ENCODE assay signal across 25 mouse cellular contexts in genomic region chr1:180176784-180177183, GRCm38 (mm10). TPM values are rescaled to one million over a fixed set of nuclear protein-coding genes. Genes with fewer than 3 reads are reported as not detected.
A peak's percentile ranks its signal among the peaks of the same experiment; 100 is the strongest.
DNase-seq lines count a peak whose midpoint lies in the region; ATAC-seq and TF ChIP-seq lines count a peak whose summit lies in the region.
"Had no signal": no experiment of that assay in that cellular context is flagged by ENCODE, and none has a peak within 500 bp of the region (broad histone marks: within the 10 kb centered on the region; RNA-seq: fewer than 3 reads in every experiment).

No protein-coding gene starts in this region.

- no peaks in the 10 kb centered on the region for H3K27me3 ChIP-seq in heart, postnatal 0 days (ENCODE audit: control insufficient read depth, insufficient read depth, low read length)
- H3K27me3 ChIP-seq in liver, adult 2 months (ENCODE audit: control insufficient read depth, insufficient read depth, low read length), result no peaks in the 10 kb centered on the region
- H3K27me3 ChIP-seq in liver, embryonic 12.5 days (replicated peaks), result no peaks in the 10 kb centered on the region
- H3K27me3 ChIP-seq in small intestine, adult 2 months (ENCODE audit: control insufficient read depth, insufficient read depth, low read length), result no peaks in the 10 kb centered on the region
- H3K27me3 ChIP-seq: heart, embryonic 15.5 days; hindbrain, embryonic 15.5 days; liver, embryonic 15.5 days; lung, embryonic 15.5 days; midbrain, embryonic 13.5 days had no signal

- WGBS in heart, postnatal 0 days, result 16% methylated on average over 1 of the region's 1 CpGs
- 3% methylated on average over 1 of the region's 1 CpGs for WGBS in liver, adult 2 months
- WGBS in liver, embryonic 12.5 days (ENCODE audit: insufficient replicate concordance), result 27% methylated on average over 1 of the region's 1 CpGs
- WGBS in small intestine, adult 2 months, result 10% methylated on average over 1 of the region's 1 CpGs

- peaks cover 39% of the 10 kb centered on the region for H3K36me3 ChIP-seq in heart, postnatal 0 days (replicated peaks; ENCODE audit: control insufficient read depth, insufficient read depth, low read length)
- H3K36me3 ChIP-seq in liver, adult 2 months (ENCODE audit: control insufficient read depth, insufficient read depth, low read length), result peaks cover 18% of the 10 kb centered on the region; the same call in 1 of the 2 replicates
- H3K36me3 ChIP-seq in liver, embryonic 12.5 days, result no peaks in the 10 kb centered on the region
- peaks cover 5% of the 10 kb centered on the region; the same call in 1 of the 2 replicates for H3K36me3 ChIP-seq in small intestine, adult 2 months (ENCODE audit: control insufficient read depth, insufficient read depth, low read length)
- H3K36me3 ChIP-seq: heart, embryonic 10.5 days; heart, embryonic 15.5 days; hindbrain, embryonic 10.5 days; hindbrain, embryonic 15.5 days; lung, embryonic 15.5 days; midbrain, embryonic 13.5 days had no signal

- DNase-seq in adrenal gland, adult 2 months, result peak; percentile 1
- no peak for DNase-seq in adrenal gland, postnatal 25 days
- DNase-seq in heart, postnatal 0 days (ENCODE audit: low spot score), result no peak
- DNase-seq in heart, postnatal 4 days, result no peak
- DNase-seq in liver, adult 2 months (ENCODE audit: extremely low read depth, low read depth, low spot score), result peak; percentile 68
- DNase-seq: adrenal gland, postnatal 36 days; cerebellum, adult 2 months; cerebellum, postnatal 14 days; kidney, adult 9 months; kidney, postnatal 36 days; left cerebral cortex, postnatal 4 days; thymus, postnatal 14 days had no signal

- no peak for TF ChIP-seq CTCF in heart, postnatal 0 days (IDR thresholded peaks at IDR 0.05; ENCODE audit: low read depth)
- TF ChIP-seq CTCF in liver, adult 2 months (IDR thresholded peaks at IDR 0.05; ENCODE audit: low read depth, low read length), result no peak
- TF ChIP-seq CTCF in small intestine, adult 2 months (IDR thresholded peaks at IDR 0.05; ENCODE audit: extremely low read depth, insufficient read length, insufficient replicate concordance, low read depth, low read length), result no peak

- H3K9me3 ChIP-seq in heart, postnatal 0 days (replicated peaks; ENCODE audit: control insufficient read depth, low read length), result no peaks in the 10 kb centered on the region
- H3K9me3 ChIP-seq in liver, embryonic 12.5 days (replicated peaks), result no peaks in the 10 kb centered on the region
- H3K9me3 ChIP-seq: G1E; heart, embryonic 10.5 days; heart, embryonic 15.5 days; hindbrain, embryonic 10.5 days; hindbrain, embryonic 15.5 days; liver, embryonic 15.5 days; lung, embryonic 15.5 days; midbrain, embryonic 13.5 days had no signal

- H3K79me2 ChIP-seq in liver, adult 2 months (ENCODE audit: control insufficient read depth, insufficient read depth, low read length), result peaks cover 23% of the 10 kb centered on the region

- peaks cover 20% of the 10 kb centered on the region; the same call in 1 of the 2 replicates for H3K4me1 ChIP-seq in heart, postnatal 0 days (ENCODE audit: control insufficient read depth, insufficient read depth)
- peaks cover 56% of the 10 kb centered on the region for H3K4me1 ChIP-seq in liver, adult 2 months (ENCODE audit: control insufficient read depth, insufficient read depth, low read length)
- H3K4me1 ChIP-seq in liver, embryonic 12.5 days, result no peaks in the 10 kb centered on the region
- peaks cover 27% of the 10 kb centered on the region for H3K4me1 ChIP-seq in small intestine, adult 2 months (ENCODE audit: control insufficient read depth, insufficient read depth, insufficient read length, low read length)
- H3K4me1 ChIP-seq: hindbrain, embryonic 10.5 days; hindbrain, embryonic 15.5 days; lung, embryonic 15.5 days; midbrain, embryonic 13.5 days had no signal

- no peak overlapping the region for H3K9ac ChIP-seq in heart, postnatal 0 days (replicated peaks; ENCODE audit: low read depth, low read length)
- peak overlapping the region; percentile 30 for H3K9ac ChIP-seq in liver, adult 2 months (ENCODE audit: low read depth, low read length)
- no peak overlapping the region for H3K9ac ChIP-seq in liver, embryonic 12.5 days
- H3K9ac ChIP-seq: heart, embryonic 15.5 days; hindbrain, embryonic 15.5 days; liver, embryonic 15.5 days; lung, embryonic 15.5 days; midbrain, embryonic 13.5 days had no signal

- no peak for ATAC-seq in heart, postnatal 0 days (ENCODE audit: insufficient read depth, low read depth)
- no peak for ATAC-seq in liver, embryonic 12.5 days
- ATAC-seq: forebrain, embryonic 16.5 days; inflammation-experienced regulatory T-cells, adult 6 months; midbrain, embryonic 13.5 days had no signal

- TF ChIP-seq EP300 in heart, postnatal 0 days (IDR thresholded peaks at IDR 0.05; ENCODE audit: low read depth), result no peak

- H3K4me2 ChIP-seq in heart, postnatal 0 days (ENCODE audit: low read depth, low read length), result no peak overlapping the region
- no peak overlapping the region for H3K4me2 ChIP-seq in liver, embryonic 12.5 days
- H3K4me2 ChIP-seq: heart, embryonic 15.5 days; hindbrain, embryonic 15.5 days; liver, embryonic 15.5 days; lung, embryonic 15.5 days; midbrain, embryonic 13.5 days had no signal

- TF ChIP-seq POLR2A in liver, adult 2 months (IDR thresholded peaks at IDR 0.05; ENCODE audit: extremely low read depth, insufficient read depth, low read length), result no peak
- TF ChIP-seq POLR2A in small intestine, adult 2 months (IDR thresholded peaks at IDR 0.05; ENCODE audit: low read depth, low read length), result no peak

- 0 out of 2 replicates have a peak overlapping the region, but pooled peaks have one; percentile 9 for H3K27ac ChIP-seq in heart, postnatal 0 days (ENCODE audit: low read depth)
- H3K27ac ChIP-seq in liver, adult 2 months (replicated peaks; ENCODE audit: insufficient read depth, low read depth, low read length), result peak overlapping the region; percentile 42
- H3K27ac ChIP-seq in liver, embryonic 12.5 days, result no peak overlapping the region
- peak overlapping the region; percentile 50 for H3K27ac ChIP-seq in small intestine, adult 2 months (ENCODE audit: insufficient read depth, low read depth, low read length)
- H3K27ac ChIP-seq: heart, embryonic 10.5 days; heart, embryonic 15.5 days; hindbrain, embryonic 10.5 days; hindbrain, embryonic 15.5 days; liver, embryonic 15.5 days; lung, embryonic 15.5 days; midbrain, embryonic 13.5 days had no signal

- no peak overlapping the region for H3K4me3 ChIP-seq in heart, postnatal 0 days (ENCODE audit: low read depth, low read length)
- H3K4me3 ChIP-seq in liver, adult 2 months (ENCODE audit: insufficient read depth, low read depth, low read length), result no peak overlapping the region
- no peak overlapping the region for H3K4me3 ChIP-seq in liver, embryonic 12.5 days
- H3K4me3 ChIP-seq in small intestine, adult 2 months (ENCODE audit: low read depth, low read length), result no peak overlapping the region
- H3K4me3 ChIP-seq: erythroblast, embryonic 14.5 days; heart, embryonic 10.5 days; heart, embryonic 15.5 days; hindbrain, embryonic 10.5 days; hindbrain, embryonic 15.5 days; liver, embryonic 15.5 days; lung, embryonic 15.5 days; midbrain, embryonic 13.5 days had no signal

RNA-seq across cellular contexts. Expression of gene Coq8a, which starts 22.6 kb away (rescaled TPM):
- 100 to 1,000 TPM; 290 to 315 TPM for total RNA-seq in adrenal gland, adult 2 months (2021)
- 141 and 188 TPM in 2 replicates for polyA plus RNA-seq in adrenal gland, adult 2 months (2012; rRNA removed)
- total RNA-seq in adrenal gland, postnatal 25 days (2021), result 196 and 358 TPM in 2 replicates
- total RNA-seq in heart, postnatal 0 days (2014; rRNA removed; ENCODE audit: low replicate concordance), result 148 and 166 TPM in 2 replicates
- polyA plus RNA-seq in heart, postnatal 0 days (2015; fragmentation: Nextera tagmentation; extraction: Ambion mirVana), result 226 and 231 TPM in 2 replicates
- total RNA-seq in heart, postnatal 4 days (2021), result 100 to 1,000 TPM; 232 to 252 TPM
- 137 and 197 TPM in 2 replicates for total RNA-seq in liver, adult 2 months (2014; rRNA removed)
- 387 and 444 TPM in 2 replicates for polyA plus RNA-seq in liver, adult 2 months (2012; rRNA removed)
- 5.0 and 7.8 TPM in 2 replicates for polyA plus RNA-seq in liver, embryonic 12.5 days (2016; fragmentation: Nextera tagmentation; extraction: Ambion mirVana)
- 7.4 and 13.2 TPM in 2 replicates for polyA plus RNA-seq in small intestine, adult 2 months (2012; rRNA removed)

Comparison
In these comparisons a context has a peak if more than half of its experiments do, and no peak if none do; other contexts are left out.
1. DNase-seq: peak in adrenal gland, adult 2 months (single experiment) and liver, adult 2 months (single experiment); none in adrenal gland, postnatal 25 days (single experiment), heart, postnatal 0 days (single experiment) and heart, postnatal 4 days (single experiment).